Mouse (Mus musculus): ENCODE data around the gene Rnf126.

Gene Rnf126

GRCm38 (mm10) chr10:79729357-79729965 is 37.3 kb downstream of the Rnf126 start:
- no peak for DNase-seq (ENCODE audit: low spot score in 2 of 2)

- DNase-seq (ENCODE audit: low spot score in 2 of 2): no peak
These were observed 38.2 kb downstream of the Rnf126 start for GRCm38 (mm10) chr10:79728323-79729249.

GRCm38 (mm10) chr10:79726090-79726489 is 40.7 kb downstream of the Rnf126 start:
- peak; percentile 76 to 84 for DNase-seq (ENCODE audit: low spot score in 2 of 2)

- DNase-seq (ENCODE audit: low spot score in 2 of 2): no peak
These were observed 43.1 kb downstream of the Rnf126 start for GRCm38 (mm10) chr10:79723692-79724091.

- DNase-seq (ENCODE audit: low spot score in 2 of 2): no peak
These were observed 43.7 kb downstream of the Rnf126 start for GRCm38 (mm10) chr10:79723047-79723446.

GRCm38 (mm10) chr10:79721089-79721488 is 45.7 kb downstream of the Rnf126 start:
- DNase-seq (ENCODE audit: low spot score in 2 of 2): no peak

- DNase-seq (ENCODE audit: low spot score in 2 of 2): peak; percentile 62 to 82
These were observed 49.0 kb downstream of the Rnf126 start for GRCm38 (mm10) chr10:79717640-79718357.

GRCm38 (mm10) chr10:79716988-79717355 is 49.8 kb downstream of the Rnf126 start:
- DNase-seq (ENCODE audit: low spot score in 2 of 2): no peak

- no peak for DNase-seq (ENCODE audit: low spot score in 2 of 2)
These were observed 50.3 kb downstream of the Rnf126 start, which contains the start of gene Hcn2 for GRCm38 (mm10) chr10:79716254-79716987. Gene Hcn2 (plus strand): TSS chr10:79716634.

GRCm38 (mm10) chr10:79714996-79715395 is 51.8 kb downstream of the Rnf126 start:
- DNase-seq (ENCODE audit: low spot score in 2 of 2): peak in 1 of 2 experiments; percentile 37

- no peak for DNase-seq (ENCODE audit: low spot score in 2 of 2)
These were observed 53.6 kb downstream of the Rnf126 start for GRCm38 (mm10) chr10:79713163-79713562.

- peak; percentile 95 to 97 for DNase-seq (ENCODE audit: low spot score in 2 of 2)
These were observed 54.1 kb downstream of the Rnf126 start for GRCm38 (mm10) chr10:79712499-79713126.

GRCm38 (mm10) chr10:79712029-79712428 is 54.7 kb downstream of the Rnf126 start:
- peak; percentile 50 to 51 for DNase-seq (ENCODE audit: low spot score in 2 of 2)

GRCm38 (mm10) chr10:79709307-79709706 is 57.4 kb downstream of the Rnf126 start:
- DNase-seq (ENCODE audit: low spot score in 2 of 2): no peak

- no peak for DNase-seq (ENCODE audit: low spot score in 2 of 2)
These were observed 58.1 kb downstream of the Rnf126 start for GRCm38 (mm10) chr10:79708668-79709067.

Data from spleen, postnatal 10 days (tissue).